Mouse (Mus musculus) cerebellum, postnatal 10 days (tissue): ENCODE measurements around the gene Lsamp.
A peak's percentile ranks its signal among the peaks of the same experiment; 100 is the strongest.
"Not testable (repeated sequence)": the region's sequence is repeated elsewhere in the genome, so short reads cannot be mapped to it uniquely, and the experiment has no call there.

Experiments
- DNase-seq, 2 experiments: peaks; one replicate each; pipeline ENCODE4 v3.0.0; 2021; ENCODE audit warnings: mixed read lengths in 2 of 2

Lsamp gene

DNA sequence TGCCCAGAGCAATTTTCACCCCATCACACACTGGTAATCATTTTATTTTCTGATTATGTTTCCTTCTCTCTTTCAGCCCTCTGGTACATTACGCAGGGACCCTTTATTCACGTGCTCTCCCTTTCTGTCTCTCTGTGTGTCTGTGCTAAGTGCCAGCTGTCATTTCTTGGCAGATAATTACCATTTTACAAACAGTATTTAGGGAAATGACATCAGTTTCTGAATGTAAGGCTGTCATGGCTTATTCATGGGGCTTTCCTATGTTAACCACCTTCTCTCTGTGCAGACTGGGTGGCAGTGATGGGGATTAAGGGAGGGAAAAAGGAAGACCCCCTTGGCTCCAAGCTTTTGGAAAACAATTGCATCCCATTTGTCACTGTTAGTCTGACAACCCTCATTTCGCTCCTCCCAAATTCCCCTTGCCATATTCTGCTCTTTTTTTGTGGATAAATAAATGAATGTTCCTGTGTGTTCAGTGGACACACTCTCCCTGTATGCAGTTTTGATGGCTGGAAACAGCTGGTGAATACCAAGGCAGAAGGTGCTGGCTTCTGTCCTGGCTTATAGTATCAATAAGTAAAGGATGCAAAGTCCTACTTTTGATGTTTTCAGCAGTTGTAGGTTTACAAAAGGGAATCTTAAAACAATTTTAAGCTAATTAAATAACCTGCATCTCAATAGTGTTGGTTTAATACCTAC, 520.2 kb downstream of the Lsamp start:
- peak in 1 of 2 experiments; percentile 22 for DNase-seq

GRCm38 (mm10) chr16:40509146-40510030, 525.2 kb downstream of the Lsamp start:
- peak; percentile 51 to 73 for DNase-seq

- DNase-seq, result no peak
These were observed 552.6 kb downstream of the Lsamp start for GRCm38 (mm10) chr16:40536754-40537153.

- no peak for DNase-seq
These were observed 565.5 kb downstream of the Lsamp start for GRCm38 (mm10) chr16:40549663-40550062.

DNA sequence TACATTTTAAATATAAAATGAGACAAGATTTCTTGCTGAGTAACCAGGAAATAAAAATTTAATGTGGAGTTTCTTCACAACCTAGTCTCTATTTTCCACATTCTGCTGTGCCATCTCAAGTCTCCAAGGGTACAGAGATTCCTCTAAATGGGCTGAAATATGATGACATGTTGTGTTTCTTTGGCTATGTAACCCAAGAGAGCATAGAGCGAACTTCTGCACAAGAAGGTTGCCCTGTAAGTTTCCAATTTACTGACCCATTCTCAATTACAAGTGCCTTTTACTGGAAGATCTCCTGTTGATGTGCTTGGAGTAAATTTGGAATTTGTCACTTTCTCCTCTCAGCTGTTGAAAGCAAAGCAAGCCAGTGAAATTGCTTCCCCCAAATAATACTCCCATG, 571.4 kb downstream of the Lsamp start:
- no peak for DNase-seq

- no peak for DNase-seq
These were observed 573.6 kb downstream of the Lsamp start for GRCm38 (mm10) chr16:40557680-40558249.

DNA sequence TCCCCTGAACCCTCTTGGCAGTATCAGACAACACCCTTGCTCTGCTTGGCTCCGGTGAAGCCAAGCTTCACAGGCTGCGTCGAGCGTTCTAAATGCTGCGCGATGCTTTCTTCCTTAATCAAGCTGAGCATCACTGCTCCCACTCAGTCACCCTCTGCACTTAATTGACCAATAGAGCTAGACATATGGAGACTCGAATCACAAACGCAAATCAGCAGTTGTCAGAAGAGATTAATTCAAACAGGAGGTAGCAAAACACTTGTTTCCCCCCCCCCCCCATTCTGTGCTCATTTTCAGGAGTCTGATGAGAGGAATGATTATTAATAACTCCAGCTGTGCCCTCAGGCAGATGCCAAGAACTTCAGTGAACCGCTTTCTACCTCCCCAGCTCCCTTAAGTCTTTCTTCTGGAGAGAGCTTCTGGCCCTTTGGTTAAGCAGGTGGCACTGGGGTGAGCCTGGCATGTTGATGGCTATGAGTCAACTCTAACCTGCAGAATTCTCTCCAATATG, 583.3 kb downstream of the Lsamp start:
- peak; percentile 84 to 89 for DNase-seq

- DNase-seq, result peak in 1 of 2 experiments; percentile 16
These were observed 588.1 kb downstream of the Lsamp start for GRCm38 (mm10) chr16:40572085-40572745.

DNA sequence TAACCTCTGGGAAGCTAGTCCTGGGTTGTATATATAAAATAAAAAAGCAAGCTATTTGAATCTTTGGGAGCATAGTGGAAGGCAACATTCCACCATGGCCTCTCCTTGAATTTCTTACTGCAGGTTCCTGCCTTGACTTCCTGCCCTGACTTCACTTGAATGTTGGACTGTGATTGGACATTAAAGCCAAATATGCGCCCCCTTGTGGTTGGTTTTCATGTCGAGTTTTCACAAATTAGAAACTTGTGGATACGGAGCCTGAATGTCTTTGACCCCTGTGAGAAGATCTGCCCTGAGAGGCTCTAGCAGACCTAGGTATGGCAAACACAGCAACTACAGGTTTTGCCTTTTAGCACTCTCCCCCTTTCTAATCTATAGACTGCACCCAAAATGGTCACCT, 597.9 kb downstream of the Lsamp start:
- DNase-seq, result peak; percentile 22 to 31

DNA sequence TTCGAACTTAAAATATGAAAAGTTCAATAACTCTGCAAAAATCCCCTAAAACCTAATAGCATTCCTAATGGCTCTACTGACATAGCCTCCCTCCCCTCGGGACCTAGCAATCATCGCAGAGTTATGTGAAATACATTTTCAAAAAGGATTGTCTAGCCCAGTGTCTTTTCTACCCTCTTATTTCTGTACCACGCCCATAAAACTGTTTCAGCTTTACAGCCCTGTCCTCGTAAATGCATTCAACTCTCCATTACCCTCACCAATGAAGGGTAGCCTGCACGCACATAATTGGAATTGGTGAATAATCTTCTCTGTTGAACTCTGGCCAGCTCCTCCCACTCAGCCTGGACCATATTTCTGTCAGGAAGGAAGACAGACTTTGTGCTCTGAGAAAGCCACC, 609.0 kb downstream of the Lsamp start:
- no peak for DNase-seq

DNA sequence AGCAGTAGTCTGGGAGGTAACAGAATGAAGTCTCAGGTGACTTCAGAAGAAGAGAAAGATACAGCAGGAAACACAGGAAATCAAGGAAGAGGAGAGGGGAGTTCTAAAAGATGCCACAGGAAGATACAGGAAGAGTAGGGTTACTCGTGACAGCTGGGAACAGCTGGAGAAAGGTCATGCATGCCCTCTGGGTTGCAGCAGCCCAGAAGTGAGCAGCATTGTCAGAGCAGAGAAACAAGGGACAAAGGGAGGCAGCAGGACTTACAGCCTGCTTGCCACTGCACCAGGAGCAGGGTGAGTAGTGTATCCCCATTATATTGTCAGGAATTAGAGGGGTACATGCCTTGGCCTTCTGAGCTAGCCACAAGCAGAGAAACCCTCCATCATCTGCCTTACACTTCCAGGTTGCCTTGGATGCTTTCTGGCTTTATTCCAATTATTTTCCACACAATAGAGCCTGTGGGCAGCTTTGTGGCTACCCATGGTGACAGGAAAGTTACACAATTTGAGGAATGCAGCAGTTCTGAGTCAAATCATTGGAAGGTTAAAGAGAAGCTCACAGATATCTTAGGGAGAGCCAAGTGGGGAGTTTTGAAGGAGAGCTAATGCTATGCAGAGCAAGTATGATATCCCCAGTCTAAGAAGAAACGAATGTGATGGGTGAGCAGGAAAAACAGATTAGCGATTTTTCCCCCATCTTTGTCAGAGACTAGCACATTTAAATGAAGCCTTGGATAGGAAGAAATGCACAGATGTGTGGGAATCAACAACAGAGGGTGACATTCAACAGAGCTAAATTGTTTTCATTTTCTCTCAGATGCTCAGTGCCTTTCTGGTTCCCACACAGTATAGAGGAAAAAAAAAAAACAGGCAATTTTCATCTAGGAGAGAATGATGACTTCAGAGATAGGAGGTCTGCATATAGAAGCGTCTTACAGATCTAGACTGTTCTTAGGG, 617.5 kb downstream of the Lsamp start:
- no peak for DNase-seq

- DNase-seq, result no peak
These were observed 623.3 kb downstream of the Lsamp start for GRCm38 (mm10) chr16:40607509-40607908.

GRCm38 (mm10) chr16:40616697-40617096, 632.5 kb downstream of the Lsamp start:
- DNase-seq, result not testable (repeated sequence)

DNA sequence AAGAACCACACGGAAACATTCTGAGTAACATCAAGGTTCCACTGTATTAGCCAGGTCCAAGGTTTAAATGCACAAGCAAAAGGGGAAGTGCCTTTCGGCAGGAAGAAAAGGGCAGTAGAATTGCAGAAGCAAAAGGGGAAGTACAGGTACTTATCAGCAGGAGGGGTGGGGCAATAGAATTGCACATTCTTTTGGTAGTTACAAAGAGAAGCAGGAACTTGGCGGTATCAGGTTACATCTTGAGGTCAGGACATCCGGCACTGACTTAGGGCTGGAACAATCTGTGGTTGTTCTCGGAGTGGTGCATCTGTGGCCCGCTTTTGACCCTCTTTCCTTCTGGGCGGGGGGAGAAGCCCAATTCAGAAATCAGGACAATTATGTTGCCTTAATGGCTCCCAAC, 636.9 kb downstream of the Lsamp start:
- DNase-seq, result not testable (repeated sequence)

DNA sequence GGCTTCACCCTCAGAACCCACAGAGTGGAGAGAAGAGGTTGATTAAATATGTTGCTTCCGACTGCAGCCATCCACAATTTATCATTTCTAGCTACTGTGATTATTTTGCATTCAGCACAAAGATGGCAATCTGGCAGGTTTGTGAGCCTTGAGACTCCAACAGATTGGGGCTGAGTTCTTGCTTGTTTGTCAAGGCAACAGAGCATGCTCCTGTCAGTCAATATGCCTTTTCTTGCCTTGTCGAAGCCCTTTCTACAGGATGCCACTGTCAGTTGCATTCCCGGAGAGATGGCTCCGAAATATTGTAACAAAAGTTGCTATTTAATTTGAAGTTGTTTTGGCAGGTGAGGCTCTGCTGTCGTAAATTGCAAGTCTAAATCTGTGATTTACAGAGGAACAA, 643.0 kb downstream of the Lsamp start:
- no peak for DNase-seq

DNA sequence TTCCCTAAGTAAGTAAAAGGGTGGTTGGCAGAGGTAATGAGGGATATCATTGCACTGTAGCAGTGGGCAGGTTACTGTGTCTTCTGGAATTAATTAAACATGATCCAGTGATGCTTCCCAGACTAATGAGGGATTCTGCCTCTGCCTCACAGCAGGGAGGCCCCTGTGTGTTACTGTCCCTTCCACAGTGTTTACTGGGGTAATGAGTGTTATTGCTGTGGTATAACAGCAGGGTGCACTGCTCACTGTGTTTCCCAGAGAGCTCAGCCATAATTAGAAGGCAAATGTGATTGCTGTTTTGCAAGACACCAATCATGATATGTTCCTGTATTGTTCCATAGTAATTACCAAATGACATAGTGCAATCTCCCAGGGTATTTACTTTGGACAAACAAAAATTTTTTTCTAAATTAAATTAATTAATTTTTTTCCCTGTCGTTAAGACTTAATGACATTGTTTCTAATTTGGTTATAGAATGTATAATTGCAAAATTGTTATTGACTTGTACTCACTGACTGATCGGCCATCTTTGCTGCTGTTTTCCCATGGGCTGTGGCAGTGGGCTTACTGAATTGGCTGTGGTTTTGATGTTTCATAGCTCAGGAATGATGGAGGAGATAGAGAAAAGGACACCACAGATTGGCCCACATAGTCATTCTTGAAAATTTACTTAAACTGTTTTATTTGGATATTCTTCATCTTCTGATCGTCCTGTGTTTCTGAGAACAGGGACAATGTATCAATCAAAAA, 655.6 kb downstream of the Lsamp start:
- peak; percentile 10 to 28 for DNase-seq

- peak; percentile 7 to 10 for DNase-seq
These were observed 668.6 kb downstream of the Lsamp start for GRCm38 (mm10) chr16:40652800-40653199.

DNA sequence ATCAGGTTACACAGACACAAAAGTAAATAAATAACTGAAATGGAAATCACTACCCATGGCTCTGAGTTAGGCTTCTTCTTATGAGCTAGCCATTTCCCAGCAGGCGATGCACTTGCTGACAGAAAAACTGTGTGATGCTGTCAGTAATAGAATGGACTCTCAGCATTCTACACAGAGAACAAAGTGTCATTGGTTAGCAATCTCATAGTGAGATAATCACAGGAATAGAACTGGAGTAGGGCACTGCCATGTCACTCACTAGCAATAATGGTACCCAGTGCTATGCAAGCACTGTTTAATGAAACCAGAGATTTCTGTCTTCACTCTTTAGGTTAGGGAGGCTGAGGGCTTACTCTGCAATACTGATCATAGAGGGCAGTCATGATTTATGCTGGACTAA, 669.3 kb downstream of the Lsamp start:
- peak in 1 of 2 experiments; percentile 5 for DNase-seq

DNA sequence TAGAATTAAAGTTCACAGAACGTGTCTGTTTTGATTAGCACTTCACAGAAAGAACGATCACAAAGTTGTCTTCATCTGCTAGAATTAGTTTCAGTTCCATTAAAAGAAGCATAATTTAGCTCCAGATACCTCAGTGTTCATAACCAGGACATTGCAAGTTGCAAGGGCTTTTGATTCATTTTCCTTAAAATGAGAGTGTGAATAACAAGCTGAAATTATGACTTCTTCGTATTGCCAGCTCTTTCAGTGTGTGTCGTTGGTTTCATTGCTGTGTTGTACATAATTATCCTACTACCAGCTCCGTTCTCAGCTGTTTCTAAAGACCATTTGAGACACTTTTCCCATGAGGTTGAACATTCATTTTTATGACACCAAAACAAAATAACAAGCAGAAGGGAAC, 672.2 kb downstream of the Lsamp start:
- no peak for DNase-seq

DNA sequence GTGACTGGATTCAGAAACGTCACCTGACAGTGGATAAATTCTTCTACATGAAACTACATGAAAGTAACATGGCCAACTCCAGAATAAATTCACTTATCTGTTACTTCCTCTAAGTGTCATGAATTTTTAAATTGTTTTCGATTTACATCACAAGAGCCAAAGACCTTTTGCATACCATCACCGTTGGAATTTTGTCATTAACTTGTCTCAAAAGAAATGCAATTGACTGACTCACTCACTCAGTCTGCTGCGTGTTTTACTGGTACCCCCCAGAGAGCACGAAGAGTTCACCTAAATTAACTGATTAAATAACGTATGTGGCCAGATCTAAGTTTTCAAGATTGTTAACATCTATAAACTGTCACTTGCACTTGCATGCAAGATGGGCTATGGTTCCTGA, 672.7 kb downstream of the Lsamp start:
- DNase-seq, result no peak

GRCm38 (mm10) chr16:40685531-40685930, 701.4 kb downstream of the Lsamp start:
- no peak for DNase-seq
